Mouse (Mus musculus) cerebellum, adult 9-10 months (tissue): Measurements from ENCODE around the gene Fpgs.

ENCODE experiments used
- DNase-seq: peaks from one replicate; pipeline ENCODE4 v3.0.0; 2022

The Fpgs gene

GRCm38 (mm10) chr2:32693823-32694411 lies 10.0 kb downstream of the Fpgs start:
- DNase-seq = peak; percentile 96

GRCm38 (mm10) chr2:32693282-32693681 lies 10.7 kb downstream of the Fpgs start:
- DNase-seq = no peak

DNA sequence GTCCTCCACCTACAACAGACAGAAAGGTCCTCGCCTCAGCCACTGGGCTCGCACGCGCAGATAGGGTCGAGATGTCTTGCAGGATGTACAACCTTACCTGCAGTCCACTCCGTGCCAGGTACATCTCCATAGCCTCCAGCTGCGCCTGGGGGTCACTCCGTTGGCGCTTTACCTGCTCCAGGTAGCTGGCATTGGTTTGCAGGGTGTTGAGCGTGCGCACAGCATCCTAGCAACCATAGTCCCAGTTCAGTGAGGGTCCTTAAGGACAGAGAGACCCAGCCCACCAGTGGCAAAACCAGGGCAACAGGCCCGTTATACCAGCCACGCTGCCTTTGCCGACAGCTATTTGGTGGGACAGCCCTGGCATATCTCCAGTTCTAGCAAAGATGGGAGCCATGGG lies 11.4 kb downstream of the Fpgs start:
- DNase-seq = no peak

DNA sequence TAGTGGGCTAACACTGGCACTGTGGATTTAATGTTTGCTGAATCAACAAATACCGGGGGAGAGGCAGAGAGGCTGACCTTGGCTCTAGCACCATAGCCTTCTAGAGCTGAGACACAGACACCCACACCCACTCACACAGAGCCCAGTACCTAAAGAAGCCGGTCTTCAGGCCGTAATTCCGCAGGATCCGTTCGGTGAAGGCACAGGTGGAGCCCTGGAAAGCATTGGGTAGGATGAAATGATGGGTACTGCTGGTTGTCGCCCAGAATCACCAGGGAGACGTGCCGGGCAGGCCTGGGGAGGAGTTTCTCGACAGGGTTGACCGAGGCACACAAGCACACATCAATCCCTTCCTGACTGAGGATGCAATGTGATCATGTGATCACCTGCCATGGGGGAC lies 12.9 kb downstream of the Fpgs start:
- DNase-seq = no peak

- DNase-seq = peak; percentile 92
These were observed 14.5 kb downstream of the Fpgs start for GRCm38 (mm10) chr2:32689420-32689819.

- no peak for DNase-seq
These were observed 16.4 kb downstream of the Fpgs start for GRCm38 (mm10) chr2:32687562-32687961.

DNA sequence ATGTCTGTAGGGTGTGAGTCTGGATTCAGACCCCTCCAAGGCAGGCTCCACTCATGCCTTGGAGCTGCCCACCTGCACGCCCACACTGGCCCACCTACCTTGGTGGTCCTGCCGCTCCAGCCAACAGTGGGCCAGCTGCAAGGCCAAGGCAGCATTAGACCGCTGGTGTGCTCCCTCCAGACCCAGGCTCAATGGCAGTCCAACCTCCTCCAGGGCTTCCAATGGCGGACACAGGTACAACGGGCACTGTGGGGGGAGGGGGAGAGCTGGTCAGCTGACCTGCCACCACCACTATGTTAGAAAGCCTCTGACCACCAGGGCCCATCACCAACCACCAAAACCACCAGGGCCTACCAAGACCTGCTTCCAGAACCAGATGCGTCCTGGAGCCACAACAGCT lies 17.3 kb downstream of the Fpgs start:
- no peak for DNase-seq

GRCm38 (mm10) chr2:32685807-32686206 lies 18.1 kb downstream of the Fpgs start:
- DNase-seq = no peak

DNA sequence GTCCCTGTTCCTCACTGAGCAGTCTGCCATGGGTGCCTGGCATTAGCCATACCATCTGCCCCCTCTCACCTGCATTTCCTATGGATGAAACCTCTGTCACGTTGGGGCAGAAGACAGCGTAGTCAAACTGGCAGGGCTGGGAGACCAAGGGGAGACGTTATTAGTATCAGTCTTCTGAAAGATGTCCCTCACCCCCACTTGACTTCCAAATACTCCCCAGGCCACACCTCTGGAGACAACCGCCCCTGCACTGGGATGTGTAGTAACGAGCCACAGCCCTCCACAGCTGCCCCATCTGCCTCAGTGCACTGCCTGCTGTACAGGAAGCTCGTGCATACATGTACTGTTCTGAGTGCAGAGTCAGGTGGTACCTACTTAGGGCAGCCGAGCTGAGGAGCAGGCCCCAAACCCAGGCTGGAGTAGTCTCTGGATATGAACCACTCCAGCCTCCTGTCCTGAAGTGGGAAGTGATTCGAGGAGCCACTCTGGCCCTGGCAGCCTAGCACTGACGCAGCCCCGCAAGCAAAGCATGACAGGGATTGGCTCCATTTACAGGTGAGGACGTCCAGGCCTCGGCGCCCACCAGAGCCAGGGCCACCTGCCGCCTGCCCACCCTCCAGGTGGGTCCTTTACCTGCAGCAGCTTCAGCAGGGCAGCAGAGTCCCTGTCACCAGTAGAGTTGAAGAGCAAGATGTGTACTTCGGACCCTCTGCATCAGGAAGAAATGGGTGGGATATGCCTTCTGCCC lies 19.1 kb downstream of the Fpgs start:
- no peak for DNase-seq

DNA sequence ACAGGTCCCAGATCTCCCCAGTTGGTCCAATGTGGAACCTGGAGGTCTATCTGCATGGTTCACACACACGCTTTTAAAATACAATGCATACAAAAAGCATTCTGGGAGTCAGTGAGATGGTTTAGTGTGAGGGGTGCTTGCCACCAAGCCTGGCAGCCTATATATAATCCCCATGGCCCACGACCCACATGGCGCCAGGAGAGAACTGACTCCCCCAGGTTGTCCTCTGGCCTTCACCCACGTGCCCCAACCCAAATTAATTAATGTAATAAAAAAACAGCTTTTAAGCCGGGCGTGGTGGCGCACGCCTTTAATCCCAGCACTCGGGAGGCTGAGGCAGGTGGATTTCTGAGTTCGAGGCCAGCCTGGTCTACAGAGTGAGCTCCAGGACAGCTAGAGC lies 20.2 kb downstream of the Fpgs start:
- no peak for DNase-seq

DNA sequence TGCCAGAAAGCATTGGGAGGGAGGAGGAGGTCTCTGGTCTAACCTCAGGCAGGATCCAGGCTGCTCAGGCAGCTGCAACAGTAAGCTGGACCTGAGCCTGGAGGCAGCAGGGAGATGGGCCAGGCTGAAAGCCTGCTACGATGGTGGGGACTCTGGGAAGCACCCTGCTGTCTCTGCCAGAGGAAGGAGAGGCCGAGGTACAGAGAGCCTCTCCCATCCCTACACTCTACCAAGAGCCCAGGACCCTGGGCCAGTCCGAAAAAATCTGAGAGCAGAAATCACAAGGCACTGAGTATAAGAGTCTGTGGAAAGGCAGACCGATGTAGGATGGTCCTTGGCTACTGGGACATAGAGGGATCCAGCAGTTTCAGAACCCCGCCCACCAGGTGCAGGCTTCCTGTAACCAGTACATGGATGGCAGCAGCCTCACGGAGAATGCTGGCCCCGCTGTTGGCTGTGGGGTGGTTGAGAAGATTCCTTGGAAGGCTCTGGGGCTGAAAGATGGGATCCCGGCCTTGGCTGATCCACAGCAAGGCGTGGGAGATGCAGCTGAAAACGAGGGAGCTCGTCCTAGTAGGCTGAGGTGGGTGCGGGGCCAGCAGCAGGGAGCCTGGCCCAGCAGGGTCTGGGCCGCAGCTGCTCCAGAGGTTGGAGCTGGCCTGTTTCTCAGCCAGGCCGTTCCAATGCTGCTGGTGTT lies 21.1 kb downstream of the Fpgs start:
- no peak for DNase-seq

- DNase-seq = no peak
These were observed 22.2 kb downstream of the Fpgs start for GRCm38 (mm10) chr2:32681754-32682153.

DNA sequence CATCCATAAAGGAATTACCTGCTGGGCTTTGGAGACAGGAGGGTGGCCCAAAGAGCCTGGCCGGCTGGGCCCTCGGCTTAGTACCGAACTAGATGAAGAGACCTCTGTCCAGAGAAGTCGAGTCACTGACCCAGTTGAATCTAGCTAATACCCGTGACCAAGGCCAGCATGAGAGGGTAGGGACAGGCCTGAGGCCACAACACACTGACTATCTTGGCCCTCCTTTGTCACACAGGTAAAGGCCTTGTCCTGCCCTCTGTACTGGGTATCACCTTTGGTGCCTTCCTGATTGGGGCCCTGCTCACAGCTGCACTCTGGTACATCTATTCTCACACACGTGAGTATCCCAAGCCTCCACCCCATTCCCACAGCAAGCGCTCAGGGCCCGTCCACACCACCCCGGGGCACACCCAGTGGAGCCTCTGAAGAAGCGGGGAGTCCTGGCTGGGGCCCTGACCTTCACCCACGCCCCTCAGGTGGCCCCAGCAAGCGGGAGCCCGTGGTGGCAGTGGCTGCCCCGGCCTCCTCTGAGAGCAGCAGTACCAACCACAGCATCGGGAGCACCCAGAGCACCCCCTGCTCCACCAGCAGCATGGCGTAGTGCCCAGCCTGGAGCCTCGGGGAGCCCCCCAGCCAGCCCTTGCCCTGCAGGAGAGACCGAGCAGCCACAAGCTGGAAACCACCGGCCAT lies 22.8 kb downstream of the Fpgs start:
- no peak for DNase-seq

GRCm38 (mm10) chr2:32680051-32680451 lies 23.9 kb downstream of the Fpgs start:
- DNase-seq = no peak

- DNase-seq = no peak
These were observed 26.3 kb downstream of the Fpgs start for GRCm38 (mm10) chr2:32677683-32678082.

GRCm38 (mm10) chr2:32676821-32677220 lies 27.1 kb downstream of the Fpgs start:
- DNase-seq = no peak

DNA sequence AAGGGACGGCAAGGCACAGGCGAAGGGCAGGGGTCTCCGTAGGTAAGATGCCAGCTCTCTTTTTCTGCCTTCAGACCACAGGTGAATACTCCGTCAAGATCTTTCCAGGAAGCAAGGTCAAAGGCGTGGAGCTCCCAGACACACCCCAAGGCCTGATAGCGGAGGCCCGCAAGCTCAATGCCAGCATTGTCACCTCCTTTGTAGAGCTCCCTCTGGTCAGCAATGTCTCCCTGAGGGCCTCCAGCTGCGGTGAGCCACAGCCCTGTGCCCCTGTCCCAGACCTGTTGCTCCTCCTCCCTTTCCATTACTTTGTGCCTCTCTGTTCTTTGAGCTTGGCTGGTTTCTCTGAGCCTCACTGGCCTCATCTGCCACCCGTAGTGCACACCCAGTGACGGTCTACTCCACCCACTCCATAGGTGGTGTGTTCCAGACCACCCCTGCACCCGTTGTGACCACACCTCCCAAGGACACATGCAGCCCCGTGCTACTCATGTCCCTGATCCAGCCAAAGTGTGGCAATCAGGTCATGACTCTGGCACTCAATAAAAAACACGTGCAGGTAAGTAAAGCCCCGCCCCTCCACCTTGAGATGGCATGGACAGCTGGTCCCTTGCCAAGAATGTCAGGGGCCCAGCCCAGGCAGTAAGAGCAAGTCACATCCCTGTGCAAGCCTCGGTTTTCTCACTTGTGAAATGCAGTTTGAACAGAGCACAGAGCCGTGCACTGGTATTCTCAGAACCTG lies 30.6 kb downstream of the Fpgs start:
- no peak for DNase-seq

DNA sequence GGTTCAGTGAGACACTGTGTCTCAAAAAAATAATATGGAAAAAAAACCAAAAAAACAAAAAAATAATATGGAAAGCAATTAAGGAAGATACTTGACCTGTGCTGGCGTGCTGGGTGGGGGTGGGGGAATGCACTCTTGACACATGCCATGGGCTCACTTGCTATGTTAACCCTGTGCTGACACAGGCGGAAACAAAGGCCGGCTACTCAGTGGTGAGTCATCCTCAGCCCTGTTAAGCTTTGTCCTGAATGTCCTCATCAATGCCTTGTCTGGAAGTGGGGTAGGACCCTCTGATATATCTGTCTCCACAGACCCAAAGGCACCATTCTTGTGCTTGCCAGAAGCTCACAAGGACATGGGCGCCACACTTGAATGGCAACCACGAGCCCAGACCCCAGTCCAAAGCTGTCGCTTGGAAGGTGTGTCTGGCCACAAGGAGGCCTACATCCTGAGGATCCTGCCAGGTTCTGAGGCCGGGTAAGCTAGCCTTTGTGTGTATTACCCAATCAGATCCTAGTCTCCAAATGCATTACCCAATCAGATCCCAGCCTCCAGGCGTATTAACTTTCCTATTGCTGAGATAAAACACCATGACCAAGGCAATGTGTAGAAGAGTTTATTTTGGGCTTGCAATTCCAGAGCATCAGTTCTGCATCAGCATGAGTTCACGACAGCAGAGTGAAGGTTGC lies 31.9 kb downstream of the Fpgs start:
- no peak for DNase-seq

DNA sequence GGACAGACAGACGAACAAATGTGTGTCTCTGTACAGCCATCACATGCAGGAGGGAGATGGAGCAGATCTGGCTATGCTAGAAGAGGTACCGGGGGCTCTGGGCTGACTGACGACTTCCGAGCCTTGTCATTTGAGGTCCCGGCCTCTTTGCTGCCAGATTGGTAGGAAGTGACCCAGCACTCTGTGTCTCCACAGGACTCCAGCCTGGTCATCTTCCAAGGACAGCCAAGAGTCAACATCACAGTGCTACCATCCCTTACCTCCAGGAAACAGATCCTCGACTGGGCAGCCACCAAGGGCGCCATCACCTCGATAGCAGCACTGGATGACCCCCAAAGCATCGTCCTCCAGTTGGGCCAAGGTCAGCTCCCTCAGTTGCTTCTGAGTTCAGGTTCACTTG lies 32.8 kb downstream of the Fpgs start:
- no peak for DNase-seq

GRCm38 (mm10) chr2:32669876-32670275 lies 34.1 kb downstream of the Fpgs start:
- DNase-seq = no peak

DNA sequence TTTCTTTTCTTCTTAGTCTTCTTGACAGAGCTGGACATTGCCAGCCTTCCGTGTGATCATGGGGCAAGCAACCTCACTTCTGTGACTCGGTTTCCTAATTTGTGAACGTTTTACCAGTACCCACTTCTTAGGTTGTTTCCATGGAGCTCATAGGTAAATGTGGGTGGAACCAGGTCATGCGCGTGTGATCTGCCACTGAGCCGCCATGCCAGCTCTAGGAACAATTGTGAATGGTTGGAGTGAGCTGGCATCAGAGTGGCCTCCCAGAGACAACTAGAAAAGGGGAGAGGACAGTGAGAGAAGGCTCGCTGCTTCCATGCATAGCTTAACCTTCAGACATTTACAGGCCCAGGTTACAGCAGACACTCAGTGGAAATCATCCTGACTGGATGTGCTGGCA lies 35.8 kb downstream of the Fpgs start:
- no peak for DNase-seq

- no peak for DNase-seq
These were observed 36.2 kb downstream of the Fpgs start for GRCm38 (mm10) chr2:32667775-32668174.
